Mouse (Mus musculus) spleen, adult 2 months (tissue): ENCODE data around the gene Anxa6.

Experiments used
- CTCF ChIP-seq: fragments of 200-500 bp; IDR thresholded peaks from 2 replicates; pipeline ENCODE4 v1.5.1; 2011; ENCODE audit warnings: mild to moderate bottlenecking, inconsistent platforms; ENCODE audit not compliant: insufficient read depth, insufficient read length, insufficient replicate concordance; ENCODE audit errors: extremely low read depth
- POLR2A ChIP-seq: fragments of 200-500 bp; IDR thresholded peaks from 2 replicates; pipeline ENCODE4 v1.6.1; 2011; ENCODE audit warnings: low read depth, low read length, inconsistent platforms

- TF ChIP-seq POLR2A (no peak), CTCF (no peak)
Observed at GRCm38 (mm10) chr11:54976351-54976750, 56.9 kb downstream of the Anxa6 start.
